Mouse (Mus musculus) stomach, postnatal 0 days (tissue): ENCODE measurements at regions not wholly inside any gene's neighbourhood (a gene's known extent, or its start where the extent isn't known, plus 50 kb on each side); places are given as distances from the start of the nearest gene placed in this dataset.

ENCODE experiments used
- CTCF ChIP-seq: IDR thresholded peaks from 2 replicates; pipeline ENCODE4 v1.5.1; 2016; ENCODE audit warnings: antibody characterized with exemption, low read depth, mild to moderate bottlenecking, moderate library complexity
- EP300 ChIP-seq: optimal IDR thresholded peaks from 2 replicates; pipeline ENCODE3; 2016; ENCODE audit warnings: antibody characterized with exemption

DNA sequence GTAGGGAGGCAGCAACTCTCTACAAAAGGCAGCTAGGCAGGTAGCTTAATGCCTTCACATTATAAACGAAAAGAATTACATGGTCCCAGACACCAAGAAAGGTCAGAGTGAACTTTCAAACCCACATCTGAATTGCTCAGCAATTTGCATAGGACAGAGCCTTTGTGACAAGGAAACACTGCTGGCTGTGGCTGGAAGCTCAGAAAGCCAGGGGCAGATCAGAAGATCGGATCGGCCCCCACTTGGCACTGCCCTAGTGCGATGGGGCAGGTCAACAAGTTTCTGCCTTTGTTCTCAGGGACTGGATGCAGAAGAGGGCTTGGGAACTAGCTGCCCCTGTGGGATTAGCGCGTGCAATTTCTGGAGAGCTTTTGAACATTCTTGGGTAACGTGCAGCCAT lies 179.6 kb downstream of the Kit start:
- no peak for TF ChIP-seq EP300
- TF ChIP-seq CTCF: no peak
